Mouse (Mus musculus): ENCODE results near the gene Def6. TPM values are rescaled to one million over a fixed set of nuclear protein-coding genes. Genes with fewer than 3 reads are reported as not detected.

The Def6 gene
- polyA plus RNA-seq, 1 experiment from 2014 or later, result 3.7 TPM

Other genes with a start within 250 kb of the Def6 start
- gene Tcp11, start 127.1 kb upstream of the Def6 start, polyA plus RNA-seq (2015; fragmentation: Nextera tagmentation; extraction: Ambion mirVana), result 1.7 and 1.8 TPM in 2 replicates
- 3.9 and 4.2 TPM in 2 replicates for gene Scube3, start 65.6 kb upstream of the Def6 start, polyA plus RNA-seq (2015; fragmentation: Nextera tagmentation; extraction: Ambion mirVana)
- gene Zfp523, start 30.6 kb upstream of the Def6 start, polyA plus RNA-seq (2015; fragmentation: Nextera tagmentation; extraction: Ambion mirVana), result 39.6 and 40.7 TPM in 2 replicates
- 1.3 and 1.4 TPM in 2 replicates for gene Ppard, start 24.9 kb downstream of the Def6 start, polyA plus RNA-seq (2015; fragmentation: Nextera tagmentation; extraction: Ambion mirVana)
- 25.9 and 27.4 TPM in 2 replicates for gene Fance, start 105.7 kb downstream of the Def6 start, polyA plus RNA-seq (2015; fragmentation: Nextera tagmentation; extraction: Ambion mirVana)
- 359 and 384 TPM in 2 replicates for gene Rpl10a, start 120.7 kb downstream of the Def6 start, polyA plus RNA-seq (2015; fragmentation: Nextera tagmentation; extraction: Ambion mirVana)
- 1.9 TPM in 2 replicates for gene Tead3, start 143.0 kb downstream of the Def6 start, polyA plus RNA-seq (2015; fragmentation: Nextera tagmentation; extraction: Ambion mirVana)
- gene Tulp1, start 157.4 kb downstream of the Def6 start, polyA plus RNA-seq (2015; fragmentation: Nextera tagmentation; extraction: Ambion mirVana), result 1.2 and 1.8 TPM in 2 replicates

Measured in forebrain, embryonic 15.5 days (tissue).